Mouse (Mus musculus) heart, embryonic 14.5 days (tissue): ENCODE measurements around the gene Spata9. TPM values are rescaled to one million over a fixed set of nuclear protein-coding genes. Genes with fewer than 3 reads are reported as not detected.

Source experiments
- ATAC-seq: fragments of 200-750 bp; cut with Nextera tagmentation; 2 replicates; pipeline ENCODE4 v1.8.0; 2017; ENCODE audit warnings: low read depth, moderate TSS enrichment; ENCODE audit not compliant: insufficient number of reproducible peaks, insufficient read depth, low FRiP score
- H3K27ac ChIP-seq, 2 experiments: fragments of 200-500 bp in 1 of 2; fragments of 300-500 bp in 1 of 2; sonication (generic) in 1 of 2; replicated peaks in 1 of 2; 2 replicates each; pipeline ENCODE4 v1.5.1; 2012 to 2014; ENCODE audit warnings: low read depth in 2 of 2, low read length in 2 of 2, control low read depth in 1 of 2, mild to moderate bottlenecking in 1 of 2, mixed read lengths in 1 of 2; ENCODE audit not compliant: control insufficient read depth in 1 of 2, insufficient read depth in 1 of 2
- H3K27me3 ChIP-seq: fragments of 300-500 bp; sonication (generic); 2 replicates; pipeline ENCODE4 v1.6.1; 2014; ENCODE audit warnings: mild to moderate bottlenecking, low read length, control low read depth; ENCODE audit not compliant: control insufficient read depth, insufficient read depth
- H3K36me3 ChIP-seq: fragments of 300-500 bp; sonication (generic); 2 replicates; pipeline ENCODE4 v1.6.1; 2014; ENCODE audit warnings: mild to moderate bottlenecking, control low read depth, low read length, mixed read lengths; ENCODE audit not compliant: control insufficient read depth, insufficient read depth
- H3K4me1 ChIP-seq, 2 experiments: fragments of 200-500 bp in 1 of 2; fragments of 300-500 bp in 1 of 2; sonication (generic) in 1 of 2; 2 replicates each; pipeline ENCODE4 v1.6.1; 2012 to 2014; ENCODE audit warnings: low read length in 2 of 2, control low read depth in 1 of 2, mixed read lengths in 1 of 2; ENCODE audit not compliant: control insufficient read depth in 2 of 2, insufficient read depth in 2 of 2
- H3K4me2 ChIP-seq: fragments of 300-500 bp; sonication (generic); 2 replicates; pipeline ENCODE4 v1.6.1; 2014; ENCODE audit warnings: mild to moderate bottlenecking, low read length
- H3K4me3 ChIP-seq, 2 experiments: fragments of 200-500 bp in 1 of 2; fragments of 300-500 bp in 1 of 2; sonication (generic) in 1 of 2; 2 replicates each; pipeline ENCODE4 v1.5.1; 2012 to 2014; ENCODE audit warnings: low read length in 2 of 2, mild to moderate bottlenecking in 2 of 2, control low read depth in 1 of 2, low read depth in 1 of 2, moderate library complexity in 1 of 2; ENCODE audit not compliant: control insufficient read depth in 1 of 2, insufficient read depth in 1 of 2
- H3K9ac ChIP-seq: fragments of 300-500 bp; sonication (generic); 2 replicates; pipeline ENCODE4 v1.6.1; 2014; ENCODE audit warnings: mild to moderate bottlenecking, low read length
- H3K9me3 ChIP-seq: fragments of 300-500 bp; sonication (generic); 2 replicates; pipeline ENCODE4 v1.6.1; 2016; ENCODE audit warnings: low read length, control low read depth; ENCODE audit not compliant: control insufficient read depth
- WGBS: fragments of 180-500 bp; shearing (Covaris S2); extraction: QIAGEN DNeasy Blood & Tissue Kit; methylation state at CpG from one replicate; pipeline ENCODE4 v1.1.7; 2014; 5-methylcytosine and 5-hydroxymethylcytosine counted together
- polyA plus RNA-seq: library from polyadenylated mRNA; unstranded; fragments of >200 nt; fragmentation: Nextera tagmentation; extraction: Ambion mirVana; gene quantifications from 2 replicates; pipeline ENCODE4 v1.2.1, GENCODE M21; 2014

The Spata9 gene
- polyA plus RNA-seq, 1 experiment from 2014 or later = 0.46 TPM

GRCm38 (mm10) chr13:75992169-75993028, 25.4 kb downstream of the Spata9 start:
- ATAC-seq = no peak
- WGBS = 61% methylated on average over 9 of the region's 9 CpGs

DNA sequence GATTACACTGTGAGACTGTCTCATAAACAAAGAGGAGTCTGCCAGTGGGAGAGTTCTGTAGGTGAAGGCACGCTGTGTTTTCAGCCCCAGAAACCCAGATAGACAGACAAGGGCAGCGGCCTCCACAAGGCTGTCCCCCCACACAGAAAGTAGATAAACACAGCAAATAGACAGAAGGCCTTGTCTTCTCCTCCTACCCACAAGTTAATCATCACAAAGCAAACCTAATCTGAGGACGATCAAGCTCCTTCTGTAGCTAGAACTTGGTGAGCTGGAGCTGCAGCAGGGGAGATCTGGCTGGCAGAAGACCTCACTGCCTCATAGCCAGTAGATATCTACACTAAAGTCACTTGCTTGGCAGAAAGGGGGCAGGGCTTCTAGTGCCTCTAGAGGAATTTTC, 36.3 kb downstream of the Spata9 start:
- no peak overlapping the region for H3K9ac ChIP-seq
- H3K36me3 ChIP-seq = 0 out of 2 replicates have a peak, but pooled peaks cover 10% of the 10 kb centered on the region
- H3K9me3 ChIP-seq = no peaks in the 10 kb centered on the region
- no peaks in the 10 kb centered on the region for H3K4me1 ChIP-seq
- ATAC-seq = no peak
- H3K27ac ChIP-seq = no peak overlapping the region
- H3K4me3 ChIP-seq = no peak overlapping the region
- 66% methylated on average over 3 of the region's 3 CpGs for WGBS
- H3K4me2 ChIP-seq = no peak overlapping the region
- no peaks in the 10 kb centered on the region for H3K27me3 ChIP-seq

More at GRCm38 (mm10) chr13:75992169-75993028, 25.4 kb downstream of the Spata9 start:
- Histone ChIP-seq H3K4me3 (no peak overlapping the region), H3K9ac (no peak overlapping the region), H3K27ac (no peak overlapping the region), H3K4me1 (peaks cover 0 to 3% of the 10 kb centered on the region in 2 experiments; a peak in 1 of 4 replicates), H3K36me3 (no peaks in the 10 kb centered on the region), H3K4me2 (no peak overlapping the region), H3K9me3 (peaks cover 10% of the 10 kb centered on the region; the same call in 1 of the 2 replicates), H3K27me3 (no peaks in the 10 kb centered on the region)

- no peaks in the 10 kb centered on the region for H3K27me3 ChIP-seq
- no peaks in the 10 kb centered on the region for H3K9me3 ChIP-seq
- no peak overlapping the region for H3K27ac ChIP-seq
- ATAC-seq = no peak
- no peaks in the 10 kb centered on the region for H3K36me3 ChIP-seq
- H3K9ac ChIP-seq = no peak overlapping the region
- WGBS = 35% methylated on average over 2 of the region's 2 CpGs
- H3K4me3 ChIP-seq = no peak overlapping the region
- H3K4me1 ChIP-seq = peaks cover 2 to 9% of the 10 kb centered on the region in 2 experiments; a peak in 3 of 4 replicates
- H3K4me2 ChIP-seq = no peak overlapping the region
These were observed 47.6 kb downstream of the Spata9 start for GRCm38 (mm10) chr13:76014511-76014910.

GRCm38 (mm10) chr13:76017465-76017864, 50.5 kb downstream of the Spata9 start:
- Histone ChIP-seq H3K4me1 (peaks cover 2 to 9% of the 10 kb centered on the region in 2 experiments; a peak in 3 of 4 replicates), H3K4me3 (peak overlapping the region; percentile 77 to 81; a peak in 3 of 4 replicates), H3K9ac (peak overlapping the region; percentile 96), H3K36me3 (no peaks in the 10 kb centered on the region), H3K4me2 (peak overlapping the region; percentile 82), H3K9me3 (no peaks in the 10 kb centered on the region), H3K27ac (peak overlapping the region; percentile 96; a peak in 3 of 4 replicates), H3K27me3 (no peaks in the 10 kb centered on the region)
- WGBS = 61% methylated on average over 4 of the region's 4 CpGs
- no peak for ATAC-seq

GRCm38 (mm10) chr13:76017974-76018843, 51.3 kb downstream of the Spata9 start, which contains the start of gene Rfesd:
Gene Rfesd (minus strand): TSS chr13:76018719.
- peak within 1 kb of the TSS; percentile 96 for H3K27ac ChIP-seq
- H3K4me2 ChIP-seq = peak within 1 kb of the TSS; percentile 82
- ATAC-seq = peak; percentile 100
- no peaks in the 10 kb centered on the region for H3K27me3 ChIP-seq
- H3K4me1 ChIP-seq = peaks cover 2 to 9% of the 10 kb centered on the region in 2 experiments; a peak in 3 of 4 replicates
- H3K36me3 ChIP-seq = no peaks in the 10 kb centered on the region
- H3K9me3 ChIP-seq = no peaks in the 10 kb centered on the region
- peak within 1 kb of the TSS; percentile 77 to 81 for H3K4me3 ChIP-seq
- peak within 1 kb of the TSS; percentile 96 for H3K9ac ChIP-seq
- WGBS = under 1% methylated on average over 50 of the region's 50 CpGs

- Histone ChIP-seq H3K4me2 (peak overlapping the region; percentile 82), H3K36me3 (no peaks in the 10 kb centered on the region), H3K9ac (peak overlapping the region; percentile 64), H3K27ac (no peak overlapping the region), H3K4me1 (peaks cover 2 to 9% of the 10 kb centered on the region in 2 experiments; a peak in 3 of 4 replicates), H3K27me3 (no peaks in the 10 kb centered on the region), H3K4me3 (peak overlapping the region; percentile 77 to 81; a peak in 3 of 4 replicates), H3K9me3 (no peaks in the 10 kb centered on the region)
- ATAC-seq = peak; percentile 7; the same call in 1 of the 2 replicates
- WGBS = 44% methylated on average over 5 of the region's 5 CpGs
These were observed 52.0 kb downstream of the Spata9 start for GRCm38 (mm10) chr13:76018844-76019400.

- Histone ChIP-seq H3K9me3 (no peaks in the 10 kb centered on the region), H3K4me2 (no peak overlapping the region), H3K4me1 (peaks cover under 1 to 9% of the 10 kb centered on the region in 2 experiments; a peak in 3 of 4 replicates), H3K36me3 (no peaks in the 10 kb centered on the region), H3K27ac (no peak overlapping the region), H3K9ac (no peak overlapping the region), H3K27me3 (no peaks in the 10 kb centered on the region), H3K4me3 (no peak overlapping the region)
- 92% methylated on average over 2 of the region's 2 CpGs for WGBS
- no peak for ATAC-seq
These were observed 54.8 kb downstream of the Spata9 start for GRCm38 (mm10) chr13:76021782-76022181.
